Mouse (Mus musculus) stomach, embryonic 14.5 days (tissue): ENCODE results near the gene Trim31. TPM values are rescaled to one million over a fixed set of nuclear protein-coding genes. Genes with fewer than 3 reads are reported as not detected.

Experiments used
- ATAC-seq: fragments of 200-750 bp; cut with Nextera tagmentation; 2 replicates; pipeline ENCODE4 v1.8.0; 2017; ENCODE audit warnings: low read depth, moderate TSS enrichment; ENCODE audit not compliant: insufficient number of reproducible peaks, insufficient read depth, low FRiP score
- H3K27ac ChIP-seq: fragments of 300-500 bp; sonication (generic); 2 replicates; pipeline ENCODE4 v1.5.1; 2014; ENCODE audit warnings: mild to moderate bottlenecking, low read length, moderate library complexity, mixed read lengths
- H3K27me3 ChIP-seq: fragments of 300-500 bp; sonication (generic); 2 replicates; pipeline ENCODE4 v1.6.1; 2014; ENCODE audit warnings: low read length, control low read depth, mixed read lengths; ENCODE audit not compliant: control insufficient read depth, insufficient read depth
- H3K36me3 ChIP-seq: fragments of 300-500 bp; sonication (generic); 2 replicates; pipeline ENCODE4 v1.6.1; 2014; ENCODE audit warnings: mild to moderate bottlenecking, control low read depth, low read length, moderate library complexity, mixed read lengths; ENCODE audit not compliant: control insufficient read depth, insufficient read depth
- H3K4me1 ChIP-seq: fragments of 300-500 bp; sonication (generic); 2 replicates; pipeline ENCODE4 v1.6.1; 2014; ENCODE audit warnings: low read length, control low read depth, mixed read lengths; ENCODE audit not compliant: control insufficient read depth, insufficient read depth
- H3K4me2 ChIP-seq: fragments of 300-500 bp; sonication (generic); replicated peaks from 2 replicates; pipeline ENCODE4 v1.6.1; 2014; ENCODE audit warnings: low read depth, low read length, control low read depth
- H3K4me3 ChIP-seq: fragments of 300-500 bp; sonication (generic); 2 replicates; pipeline ENCODE4 v1.5.1; 2014; ENCODE audit warnings: low read depth, low read length, control low read depth
- H3K9ac ChIP-seq: fragments of 300-500 bp; sonication (generic); replicated peaks from 2 replicates; pipeline ENCODE4 v1.6.1; 2014; ENCODE audit warnings: low read depth, mild to moderate bottlenecking, control low read depth, low read length, moderate library complexity, mixed read lengths
- H3K9me3 ChIP-seq: fragments of 300-500 bp; sonication (generic); 2 replicates; pipeline ENCODE4 v1.6.1; 2016; ENCODE audit warnings: low read depth, low read length, control low read depth; ENCODE audit not compliant: control insufficient read depth
- WGBS: fragments of 180-500 bp; shearing (Covaris S2); extraction: QIAGEN DNeasy Blood & Tissue Kit; methylation state at CpG from one replicate; pipeline ENCODE4 v1.1.7; 2014; 5-methylcytosine and 5-hydroxymethylcytosine counted together
- polyA plus RNA-seq: library from polyadenylated mRNA; unstranded; fragments of >200 nt; fragmentation: Nextera tagmentation; extraction: Ambion mirVana; gene quantifications from 2 replicates; pipeline ENCODE4 v1.2.1, GENCODE M21; 2014

Gene Trim31
- polyA plus RNA-seq, 1 experiment from 2014 or later = 1.3 TPM

DNA sequence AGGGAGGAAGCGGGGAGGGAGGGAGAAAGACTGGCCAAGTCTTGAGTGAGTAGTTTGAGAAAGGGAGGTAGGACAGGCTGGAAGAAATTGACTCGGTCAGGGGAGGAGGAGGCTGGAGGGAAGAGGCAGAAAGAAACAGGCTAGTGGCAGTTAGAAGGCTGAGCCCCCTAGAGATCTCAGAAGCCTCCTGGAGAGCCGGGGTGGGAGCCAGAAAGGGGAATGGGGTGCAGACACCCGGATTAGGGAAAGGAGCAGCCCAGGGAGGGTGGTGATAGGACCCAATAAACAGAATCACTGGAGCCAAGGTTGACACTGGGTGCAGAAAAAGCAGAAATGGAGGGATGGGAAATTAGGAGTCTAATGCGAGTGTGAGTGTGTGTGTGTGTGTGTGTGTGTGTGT is 45.8 kb downstream of the Trim31 start:
- H3K4me3 ChIP-seq = 0 out of 2 replicates have a peak overlapping the region, but pooled peaks have one; percentile 41
- H3K9me3 ChIP-seq = no peaks in the 10 kb centered on the region
- H3K4me1 ChIP-seq = 0 out of 2 replicates have a peak, but pooled peaks cover 4% of the 10 kb centered on the region
- no peaks in the 10 kb centered on the region; the same call in 1 of the 2 replicates for H3K36me3 ChIP-seq
- no peak overlapping the region for H3K27ac ChIP-seq
- WGBS = 17% methylated on average over 5 of the region's 5 CpGs
- no peak overlapping the region for H3K9ac ChIP-seq
- H3K27me3 ChIP-seq = peaks cover 26% of the 10 kb centered on the region
- no peak for ATAC-seq
- no peak overlapping the region for H3K4me2 ChIP-seq

DNA sequence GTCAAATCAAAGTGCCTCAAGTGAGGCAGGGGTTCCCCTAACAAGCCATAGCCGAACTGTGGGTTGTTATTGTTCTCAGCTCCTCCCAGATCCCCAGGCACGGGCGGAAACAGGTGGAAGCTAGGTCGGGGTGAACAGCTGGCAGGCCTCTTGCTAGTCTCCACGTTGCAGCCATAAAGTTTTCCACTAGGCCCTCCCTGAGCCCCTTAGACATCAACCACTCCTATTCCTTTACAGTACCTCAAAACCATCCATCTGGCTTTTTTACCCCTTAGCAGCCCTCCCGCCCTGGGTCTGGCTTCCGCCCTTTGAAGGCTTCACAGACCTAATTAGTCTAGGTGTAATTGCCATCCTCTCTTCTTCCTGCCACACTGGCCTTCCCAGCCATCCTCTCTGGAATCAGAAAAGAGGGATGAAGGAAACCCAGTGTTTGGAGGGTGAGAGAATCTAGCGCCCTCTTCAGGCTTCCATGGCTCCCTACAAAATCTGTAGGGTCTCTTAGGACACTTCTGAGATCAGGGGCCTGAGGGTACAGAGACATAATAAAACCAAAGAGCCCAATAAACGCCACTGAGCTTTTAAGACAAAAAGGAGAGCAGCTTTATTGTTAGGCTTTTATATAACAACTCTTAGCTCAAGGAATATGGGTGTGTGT is 46.3 kb downstream of the Trim31 start:
- Histone ChIP-seq H3K4me3 (no peak overlapping the region), H3K27me3 (peaks cover 26% of the 10 kb centered on the region), H3K4me2 (no peak overlapping the region), H3K36me3 (peaks cover 5% of the 10 kb centered on the region), H3K4me1 (0 out of 2 replicates have a peak, but pooled peaks cover 4% of the 10 kb centered on the region), H3K27ac (no peak overlapping the region), H3K9ac (no peak overlapping the region), H3K9me3 (no peaks in the 10 kb centered on the region)
- 16% methylated on average over 9 of the region's 9 CpGs for WGBS
- ATAC-seq = no peak

DNA sequence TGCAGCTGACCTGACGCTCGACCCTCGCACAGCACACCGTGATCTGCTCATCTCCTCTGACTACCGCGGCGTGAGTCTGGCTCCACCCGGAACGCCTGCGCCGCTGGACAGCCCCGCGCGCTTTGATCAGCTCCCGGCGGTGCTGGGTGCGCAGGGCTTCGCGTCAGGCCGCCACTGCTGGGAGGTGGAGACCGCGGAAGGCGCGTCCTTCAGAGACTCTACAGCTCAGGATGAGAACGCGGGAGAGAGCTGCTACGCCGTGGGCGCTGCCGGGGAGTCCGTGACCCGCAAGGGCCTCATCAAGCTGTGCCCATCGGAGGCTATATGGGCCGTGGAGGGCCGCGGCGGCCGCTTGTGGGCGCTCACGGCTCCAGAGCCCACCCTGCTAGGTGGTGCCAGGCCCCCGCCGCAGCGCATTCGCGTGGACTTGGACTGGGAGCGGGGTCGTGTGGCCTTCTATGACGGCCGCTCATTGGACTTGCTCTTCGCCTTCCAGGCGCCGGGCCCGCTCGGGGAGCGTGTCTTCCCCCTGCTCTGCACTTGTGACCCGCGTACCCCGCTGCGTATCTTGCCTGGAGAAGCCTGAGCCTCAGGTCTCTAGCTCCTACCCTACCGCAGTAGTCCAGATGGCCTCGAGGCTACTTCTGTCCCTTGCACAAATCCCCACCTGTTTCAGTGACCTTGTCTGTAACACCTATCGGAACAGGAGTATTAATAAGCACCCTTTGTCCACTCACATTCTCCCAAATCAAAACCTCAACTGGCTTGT is 49.3 kb downstream of the Trim31 start:
- Histone ChIP-seq H3K9me3 (no peaks in the 10 kb centered on the region), H3K4me2 (peak overlapping the region; percentile 97), H3K36me3 (peaks cover 9% of the 10 kb centered on the region), H3K4me3 (peak overlapping the region; percentile 43), H3K27me3 (peaks cover 25% of the 10 kb centered on the region), H3K27ac (no peak overlapping the region), H3K4me1 (peaks cover 9% of the 10 kb centered on the region; the same call in 1 of the 2 replicates), H3K9ac (peak overlapping the region; percentile 36)
- 0 out of 2 replicates have a peak, but pooled peaks have one; percentile 24 for ATAC-seq
- 1% methylated on average over 59 of the region's 62 CpGs for WGBS

DNA sequence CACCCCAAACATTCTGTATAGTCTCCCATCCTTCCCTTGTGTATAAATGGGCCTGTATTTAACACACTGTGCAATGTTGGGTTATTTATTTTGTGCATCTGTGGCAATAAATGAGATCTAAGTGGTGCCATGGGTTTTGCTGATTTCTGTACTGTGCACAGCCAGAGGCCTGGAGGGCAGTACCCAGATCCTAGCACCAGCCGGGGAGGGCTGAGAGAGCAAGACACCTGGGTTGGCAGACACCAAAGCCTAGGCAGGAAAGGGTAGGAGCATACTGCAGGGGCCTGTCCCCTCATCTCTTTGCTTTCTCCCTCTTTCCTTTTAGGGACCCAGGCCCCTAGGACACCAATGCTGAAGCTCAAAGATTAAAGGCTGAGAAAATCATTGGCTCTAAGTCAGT is 50.4 kb downstream of the Trim31 start:
- WGBS = 93% methylated on average over 1 of the region's 1 CpGs
- Histone ChIP-seq H3K27ac (no peak overlapping the region), H3K27me3 (peaks cover 15% of the 10 kb centered on the region)

DNA sequence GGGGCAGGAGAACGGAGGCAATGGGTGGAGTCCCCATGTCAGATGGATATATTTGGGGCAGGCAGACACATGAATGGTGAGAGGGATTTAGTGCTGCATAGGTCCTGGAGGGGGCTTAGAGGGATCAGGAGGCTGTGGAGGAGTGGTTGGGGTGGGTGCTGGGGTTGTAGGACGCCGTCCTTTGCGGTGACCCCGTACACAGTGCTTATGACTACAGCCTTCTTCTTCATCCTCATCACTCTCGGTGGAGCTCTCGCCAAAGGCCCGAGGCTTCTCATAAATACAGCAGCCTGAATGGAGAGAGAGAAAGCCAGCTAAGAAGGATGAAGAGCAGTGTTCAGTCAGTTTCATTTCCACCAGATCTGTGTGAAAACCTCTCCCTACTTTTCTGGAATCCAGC is 51.3 kb downstream of the Trim31 start:
- Histone ChIP-seq H3K27ac (no peak overlapping the region), H3K27me3 (peaks cover 6% of the 10 kb centered on the region; the same call in 1 of the 2 replicates), H3K36me3 (peaks cover 12% of the 10 kb centered on the region), H3K4me2 (no peak overlapping the region), H3K9me3 (no peaks in the 10 kb centered on the region), H3K4me3 (no peak overlapping the region), H3K9ac (no peak overlapping the region), H3K4me1 (peaks cover 9% of the 10 kb centered on the region; the same call in 1 of the 2 replicates)
- 97% methylated on average over 8 of the region's 8 CpGs for WGBS
- no peak for ATAC-seq

More for the DNA sequence above, 50.4 kb downstream of the Trim31 start:
- Histone ChIP-seq H3K4me2 (no peak overlapping the region), H3K9ac (no peak overlapping the region), H3K36me3 (peaks cover 10% of the 10 kb centered on the region), H3K9me3 (no peaks in the 10 kb centered on the region), H3K4me3 (no peak overlapping the region), H3K4me1 (peaks cover 9% of the 10 kb centered on the region; the same call in 1 of the 2 replicates)
- no peak for ATAC-seq

DNA sequence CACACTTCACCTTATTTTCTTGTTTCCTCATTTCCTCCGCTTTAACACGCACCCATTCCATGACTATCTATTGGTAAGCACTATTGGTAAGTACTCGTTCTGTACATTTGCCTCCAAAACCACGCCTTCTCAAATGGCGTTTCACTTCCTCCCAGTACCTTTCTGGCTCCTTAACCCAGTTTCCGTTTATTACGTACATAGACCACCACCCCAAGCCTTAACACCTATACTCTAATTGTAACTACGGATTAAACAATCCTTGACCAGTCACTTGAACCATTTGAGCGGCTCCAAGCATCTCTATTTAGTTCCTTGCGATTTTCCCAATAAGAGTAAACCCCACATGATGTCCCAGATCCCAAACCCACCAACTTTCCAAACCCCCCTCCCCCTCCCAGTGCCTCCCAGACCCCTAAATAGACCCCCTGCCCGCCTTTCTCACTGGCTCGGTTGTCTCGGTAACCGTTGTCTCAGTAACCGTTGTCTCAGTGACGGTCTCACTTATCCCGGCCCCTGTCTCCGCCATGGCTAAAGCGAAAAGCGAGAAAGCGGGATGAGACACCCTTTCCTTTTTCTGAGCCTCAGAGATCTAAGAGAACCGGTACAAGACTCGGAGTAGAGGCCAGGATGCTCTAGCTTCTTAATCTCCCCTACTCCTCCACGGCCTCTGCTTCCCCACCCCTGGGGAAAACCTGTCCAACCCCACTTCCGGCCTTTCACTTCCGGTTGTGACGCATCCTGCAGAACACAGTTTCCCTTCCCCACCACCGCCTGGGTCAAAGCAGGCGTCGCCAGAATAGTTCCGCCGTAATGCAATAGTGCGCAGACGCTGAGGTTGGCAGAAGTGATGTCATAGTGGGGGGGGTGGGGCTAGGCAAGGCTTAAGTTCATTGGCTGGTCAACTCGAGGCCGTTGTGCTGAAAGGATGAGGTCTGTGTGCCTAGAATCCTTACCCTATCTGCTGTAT is 53.3 kb downstream of the Trim31 start, which contains the start of gene Ppp1r11:
TSS of gene Ppp1r11 (minus strand) at position 761 of the 967 bp plus-strand sequence.
- ATAC-seq = peak; percentile 98
- WGBS = 2% methylated on average over 36 of the region's 36 CpGs
- H3K27ac ChIP-seq = 0 out of 2 replicates have a peak within 1 kb of the TSS, but pooled peaks have one; percentile 21
- H3K9ac ChIP-seq = peak within 1 kb of the TSS; percentile 67
- H3K4me3 ChIP-seq = peak within 1 kb of the TSS; percentile 77
- H3K4me1 ChIP-seq = peaks cover 9% of the 10 kb centered on the region; the same call in 1 of the 2 replicates
- H3K36me3 ChIP-seq = peaks cover 21% of the 10 kb centered on the region
- no peaks in the 10 kb centered on the region for H3K9me3 ChIP-seq
- H3K27me3 ChIP-seq = peaks cover 4% of the 10 kb centered on the region; the same call in 1 of the 2 replicates
- H3K4me2 ChIP-seq = peak within 1 kb of the TSS; percentile 77

DNA sequence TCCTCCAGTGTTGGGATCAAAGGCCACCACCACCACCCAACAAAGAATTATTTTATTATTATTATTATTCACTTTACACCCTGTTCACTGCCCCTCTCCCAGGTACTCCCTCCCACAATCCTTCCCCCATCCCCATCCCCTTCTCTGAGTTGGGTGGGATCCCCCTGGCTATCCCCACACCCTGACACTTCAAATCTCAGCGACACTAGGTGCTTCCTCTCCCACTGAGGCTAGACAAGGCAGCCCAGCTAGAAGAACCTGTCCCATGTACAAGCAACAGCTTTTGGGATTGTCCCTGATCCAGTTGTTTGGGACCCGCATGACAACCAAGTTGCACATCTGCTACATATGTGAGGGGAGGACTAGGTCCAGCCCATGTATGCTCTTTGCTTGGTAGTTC is 54.7 kb downstream of the Trim31 start:
- Histone ChIP-seq H3K36me3 (peaks cover 21% of the 10 kb centered on the region), H3K4me2 (no peak overlapping the region), H3K9ac (no peak overlapping the region), H3K4me1 (peaks cover 9% of the 10 kb centered on the region), H3K27me3 (no peaks in the 10 kb centered on the region), H3K4me3 (no peak overlapping the region), H3K27ac (no peak overlapping the region), H3K9me3 (no peaks in the 10 kb centered on the region)
- 90% methylated on average over 2 of the region's 2 CpGs for WGBS
- ATAC-seq = no peak

DNA sequence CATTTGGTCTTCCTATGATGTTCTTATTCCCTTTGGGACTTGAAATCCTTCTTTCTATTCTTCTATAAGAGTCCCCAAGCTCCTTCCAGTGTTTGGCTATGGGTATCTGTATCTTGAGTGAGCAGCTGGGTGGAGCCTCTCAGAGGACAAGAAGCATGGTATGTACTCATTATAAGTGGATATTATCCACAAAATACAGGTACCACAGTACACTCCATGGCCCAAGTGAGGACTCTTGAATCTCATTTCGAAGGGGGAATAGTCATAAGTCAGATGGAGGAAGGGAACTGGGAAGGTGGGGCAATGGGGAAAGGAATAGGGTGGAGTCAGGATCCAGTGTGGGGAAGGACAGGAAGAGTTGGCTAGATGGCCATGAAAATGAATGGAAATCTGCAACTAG is 55.1 kb downstream of the Trim31 start:
- no peak for ATAC-seq
- 89% methylated on average over 1 of the region's 1 CpGs for WGBS
- no peak overlapping the region for H3K4me2 ChIP-seq
- peaks cover 8% of the 10 kb centered on the region for H3K4me1 ChIP-seq
- no peaks in the 10 kb centered on the region for H3K27me3 ChIP-seq
- no peak overlapping the region for H3K9ac ChIP-seq
- no peak overlapping the region for H3K4me3 ChIP-seq
- H3K36me3 ChIP-seq = peaks cover 21% of the 10 kb centered on the region
- no peaks in the 10 kb centered on the region for H3K9me3 ChIP-seq
- H3K27ac ChIP-seq = no peak overlapping the region
